27 mouse cellular contexts compared by ENCODE assay signal in the genomic region with DNA sequence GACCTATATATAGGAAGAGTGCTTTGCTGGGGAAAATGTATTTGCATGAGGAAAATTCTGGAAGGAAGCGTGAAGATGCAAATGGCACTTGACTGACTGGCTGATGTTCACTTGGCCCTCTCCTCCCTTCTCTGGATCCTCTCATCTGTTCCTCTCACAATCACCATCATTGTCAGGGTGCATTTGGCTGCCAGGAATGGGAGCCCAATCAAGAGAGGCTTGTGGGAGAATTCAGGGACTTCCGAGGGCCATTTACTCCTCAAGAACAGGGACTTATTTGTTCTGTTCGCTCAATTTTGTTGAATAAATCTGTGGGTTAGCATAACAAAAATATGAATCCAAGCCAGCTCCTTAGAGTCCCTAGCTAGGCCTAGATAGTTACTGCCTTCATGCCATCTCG. TPM values are rescaled to one million over a fixed set of nuclear protein-coding genes. Genes with fewer than 3 reads are reported as not detected.
A peak's percentile ranks its signal among the peaks of the same experiment; 100 is the strongest.
DNase-seq lines count a peak whose midpoint lies in the region; ATAC-seq and TF ChIP-seq lines count a peak whose summit lies in the region.
"Had no signal": no experiment of that assay in that cellular context is flagged by ENCODE, and none has a peak within 500 bp of the region (broad histone marks: within the 10 kb centered on the region; RNA-seq: fewer than 3 reads in every experiment).

No protein-coding gene starts in this region.

- H3K9me3 ChIP-seq in heart, embryonic 10.5 days = no peaks in the 10 kb centered on the region
- no peaks in the 10 kb centered on the region for H3K9me3 ChIP-seq in liver, embryonic 12.5 days (replicated peaks)
- H3K9me3 ChIP-seq: forebrain, embryonic 13.5 days had no signal

- H3K27ac ChIP-seq in heart, embryonic 10.5 days = peak overlapping the region; percentile 22; the same call in 1 of the 2 replicates
- H3K27ac ChIP-seq in layer of hippocampus, adult 2 months = peak overlapping the region; percentile 79
- no peak overlapping the region for H3K27ac ChIP-seq in liver, embryonic 12.5 days
- H3K27ac ChIP-seq: forebrain, embryonic 13.5 days; hindbrain, embryonic 14.5 days; stomach, postnatal 0 days had no signal

- H3K27me3 ChIP-seq in heart, embryonic 10.5 days (ENCODE audit: insufficient read depth, poor library complexity, severe bottlenecking) = 0 out of 2 replicates have a peak, but pooled peaks cover 3% of the 10 kb centered on the region
- peaks cover 30% of the 10 kb centered on the region for H3K27me3 ChIP-seq in liver, embryonic 12.5 days (replicated peaks)

- H3K4me1 ChIP-seq in heart, embryonic 10.5 days = peaks cover 16% of the 10 kb centered on the region; the same call in 1 of the 2 replicates
- H3K4me1 ChIP-seq in liver, embryonic 12.5 days = peaks cover 8% of the 10 kb centered on the region
- H3K4me1 ChIP-seq: forebrain, embryonic 13.5 days had no signal

- TF ChIP-seq CTCF in layer of hippocampus, adult 2 months (conservative IDR thresholded peaks at IDR 0.05) = no peak

- H3K36me3 ChIP-seq in heart, embryonic 10.5 days = no peaks in the 10 kb centered on the region
- H3K36me3 ChIP-seq in liver, embryonic 12.5 days = no peaks in the 10 kb centered on the region

- no peak for DNase-seq in heart, embryonic 10.5 days (ENCODE audit: low spot score)
- DNase-seq in heart, postnatal 10 days = no peak
- DNase-seq in layer of hippocampus, adult 2 months (ENCODE audit: low spot score in 2 of 2) = peak in 1 of 2 experiments; percentile 67
- DNase-seq in layer of hippocampus, adult 9-10 months (ENCODE audit: low spot score) = no peak
- peak; percentile 72 to 78 for DNase-seq in right cerebral cortex, postnatal 10 days (ENCODE audit: low spot score in 2 of 2)
- DNase-seq in right cerebral cortex, postnatal 14 days = no peak
- DNase-seq in ovary, adult 18-20 months (ENCODE audit: low spot score) = no peak
- DNase-seq: cerebellum, adult 9-10 months; heart, postnatal 14 days; left cerebral cortex, postnatal 4 days; liver; liver, postnatal 0 days; midbrain, embryonic 14.5 days; right cerebral cortex, postnatal 4 days had no signal

- H3K4me3 ChIP-seq in heart, embryonic 10.5 days = no peak overlapping the region
- no peak overlapping the region for H3K4me3 ChIP-seq in layer of hippocampus, adult 2 months
- H3K4me3 ChIP-seq in liver, embryonic 12.5 days = no peak overlapping the region
- H3K4me3 ChIP-seq: forebrain, embryonic 13.5 days had no signal

- intact Hi-C loops in heart, postnatal 10 days (cut with DNase I) = loop anchor here (5.0 kb wide), 1 partner anchor 76 kb away; no protein-coding TSS in a partner anchor

- no peak for ATAC-seq in liver, embryonic 12.5 days
- ATAC-seq: forebrain, embryonic 13.5 days; intestine, embryonic 16.5 days; liver, postnatal 0 days had no signal

- 84% methylated on average over 4 of the region's 4 CpGs for WGBS in heart, embryonic 10.5 days
- 75% methylated on average over 4 of the region's 4 CpGs for WGBS in liver, embryonic 12.5 days (ENCODE audit: insufficient replicate concordance)

- H3K4me2 ChIP-seq in liver, embryonic 12.5 days = no peak overlapping the region
- H3K4me2 ChIP-seq: forebrain, embryonic 13.5 days; heart, embryonic 11.5 days; hindbrain, embryonic 14.5 days had no signal

- H3K9ac ChIP-seq in liver, embryonic 12.5 days = no peak overlapping the region
- H3K9ac ChIP-seq: forebrain, embryonic 13.5 days; hindbrain, embryonic 14.5 days; liver, postnatal 0 days had no signal

RNA-seq across cellular contexts. Expression of gene Ube2s, which starts 9.3 kb away (rescaled TPM):
- 337 and 447 TPM in 2 replicates for polyA plus RNA-seq in heart, embryonic 10.5 days (2016; fragmentation: Nextera tagmentation; extraction: Ambion mirVana)
- total RNA-seq in heart, postnatal 10 days (2021) = 100 to 1,000 TPM; 149 to 152 TPM
- 100 to 1,000 TPM; 106 to 108 TPM for total RNA-seq in layer of hippocampus, adult 2 months (2021)
- polyA plus RNA-seq in liver, embryonic 12.5 days (2016; fragmentation: Nextera tagmentation; extraction: Ambion mirVana) = 353 and 370 TPM in 2 replicates

RNA-seq across cellular contexts. Expression of gene Shisa7, which starts 22.8 kb away (rescaled TPM):
- 0.14 TPM in 1 of 2 replicates, not detected in the other for polyA plus RNA-seq in heart, embryonic 10.5 days (2016; fragmentation: Nextera tagmentation; extraction: Ambion mirVana)
- under 1 TPM in 1 of 2 experiments, not detected in 1; 0.15 TPM for total RNA-seq in heart, postnatal 10 days (2021)
- total RNA-seq in layer of hippocampus, adult 2 months (2021) = 100 to 1,000 TPM; 172 to 204 TPM
- not detected in 2 replicates for polyA plus RNA-seq in liver, embryonic 12.5 days (2016; fragmentation: Nextera tagmentation; extraction: Ambion mirVana)
- total RNA-seq: megakaryocyte, adult 5-6 weeks; neutrophil, adult 5-6 weeks had no signal
- polyA plus RNA-seq: liver, postnatal 0 days had no signal

RNA-seq across cellular contexts. Expression of gene Rpl28, which starts 29.0 kb away (rescaled TPM):
- 314 and 329 TPM in 2 replicates for polyA plus RNA-seq in heart, embryonic 10.5 days (2016; fragmentation: Nextera tagmentation; extraction: Ambion mirVana)
- total RNA-seq in heart, postnatal 10 days (2021) = 100 to 1,000 TPM; 630 to 679 TPM
- total RNA-seq in layer of hippocampus, adult 2 months (2021) = 100 to 1,000 TPM; 458 to 462 TPM
- polyA plus RNA-seq in liver, embryonic 12.5 days (2016; fragmentation: Nextera tagmentation; extraction: Ambion mirVana) = 397 and 413 TPM in 2 replicates

RNA-seq across cellular contexts. Expression of gene Tmem238, which starts 32.2 kb away (rescaled TPM):
- polyA plus RNA-seq in heart, embryonic 10.5 days (2016; fragmentation: Nextera tagmentation; extraction: Ambion mirVana) = 4.7 and 6.3 TPM in 2 replicates
- 1 to 10 TPM; 3.7 to 4.2 TPM for total RNA-seq in heart, postnatal 10 days (2021)
- 1 to 10 TPM; 2.6 to 2.7 TPM for total RNA-seq in layer of hippocampus, adult 2 months (2021)
- polyA plus RNA-seq in liver, embryonic 12.5 days (2016; fragmentation: Nextera tagmentation; extraction: Ambion mirVana) = 18.9 and 19.2 TPM in 2 replicates

RNA-seq across cellular contexts. Expression of gene Tmem190, which starts 39.0 kb away (rescaled TPM):
- polyA plus RNA-seq in heart, embryonic 10.5 days (2016; fragmentation: Nextera tagmentation; extraction: Ambion mirVana) = 0.34 TPM in 1 of 2 replicates, not detected in the other
- not detected for total RNA-seq in heart, postnatal 10 days (2021)
- not detected for total RNA-seq in layer of hippocampus, adult 2 months (2021)
- polyA plus RNA-seq in liver, embryonic 12.5 days (2016; fragmentation: Nextera tagmentation; extraction: Ambion mirVana) = 0.46 TPM in 1 of 2 replicates, not detected in the other
- total RNA-seq: adrenal gland, adult 18-20 months; adrenal gland, postnatal 4 days; common myeloid progenitor, adult 5-6 weeks; gastrocnemius, postnatal 4 days; heart, postnatal 14 days; left cerebral cortex, postnatal 4 days; megakaryocyte, adult 5-6 weeks; neutrophil, adult 5-6 weeks had no signal
- polyA plus RNA-seq: embryonic facial prominence, embryonic 11.5 days; forebrain, embryonic 13.5 days; heart, embryonic 11.5 days; hindbrain, embryonic 14.5 days; midbrain, embryonic 14.5 days had no signal

Comparison
In these comparisons a context has a peak if more than half of its experiments do, and no peak if none do; other contexts are left out.
1. DNase-seq: peak in right cerebral cortex, postnatal 10 days (2 of 2); none in heart, embryonic 10.5 days (single experiment), heart, postnatal 10 days (0 of 2), layer of hippocampus, adult 9-10 months (single experiment), right cerebral cortex, postnatal 14 days (single experiment) and ovary, adult 18-20 months (single experiment).
2. RNA of gene Shisa7, which starts 22.8 kb away (total RNA-seq): 172 to 204 TPM in layer of hippocampus, adult 2 months; 0.15 TPM in heart, postnatal 10 days; every median in the first group is over 100 times any median in the second.